In the genomic region with DNA sequence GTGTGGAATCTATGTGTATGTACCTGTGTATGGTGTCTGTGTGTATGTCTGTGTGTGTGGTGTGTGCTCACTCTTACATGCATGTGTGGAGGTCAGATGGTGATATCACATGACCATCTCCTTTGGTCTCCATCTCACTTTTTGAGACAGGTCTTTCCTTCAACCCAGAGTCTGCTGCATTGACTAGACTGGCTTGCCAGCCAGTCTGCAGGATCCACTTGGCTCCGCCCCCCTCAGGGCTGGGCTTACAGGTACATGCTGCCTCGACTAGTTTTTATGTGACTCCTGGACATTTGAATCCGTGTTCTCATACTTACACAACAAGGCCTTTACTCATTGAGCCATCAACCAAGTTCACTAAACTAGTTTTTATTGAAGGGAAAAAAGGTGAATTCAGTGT, we compare ENCODE assay signal across 19 mouse cellular contexts. TPM values are rescaled to one million over a fixed set of nuclear protein-coding genes. Genes with fewer than 3 reads are reported as not detected.
A peak's percentile ranks its signal among the peaks of the same experiment; 100 is the strongest.
DNase-seq lines count a peak whose midpoint lies in the region; ATAC-seq and TF ChIP-seq lines count a peak whose summit lies in the region.
"Had no signal": no experiment of that assay in that cellular context is flagged by ENCODE, and none has a peak within 500 bp of the region (broad histone marks: within the 10 kb centered on the region; RNA-seq: fewer than 3 reads in every experiment).

No protein-coding gene starts in this region.

- TF ChIP-seq EP300 in liver, embryonic 14.5 days (IDR thresholded peaks at IDR 0.05; ENCODE audit: low read depth), result no peak

- H3K9ac ChIP-seq in liver, embryonic 14.5 days (replicated peaks), result no peak overlapping the region
- H3K9ac ChIP-seq: embryonic facial prominence, embryonic 15.5 days; heart, embryonic 15.5 days; hindbrain, embryonic 15.5 days had no signal

- H3K4me1 ChIP-seq in liver, embryonic 14.5 days (replicated peaks; ENCODE audit: control insufficient read depth in 2 of 2, insufficient read depth in 2 of 2, low read length in 1 of 2), result peaks cover 29 to 49% of the 10 kb centered on the region in 2 experiments
- H3K4me1 ChIP-seq: hindbrain, embryonic 15.5 days had no signal

- H3K27me3 ChIP-seq in liver, embryonic 14.5 days (ENCODE audit: control insufficient read depth, insufficient read depth, low read length), result no peaks in the 10 kb centered on the region
- H3K27me3 ChIP-seq: embryonic facial prominence, embryonic 15.5 days; heart, embryonic 15.5 days; hindbrain, embryonic 15.5 days; Patski had no signal

- H3K4me3 ChIP-seq in liver, embryonic 14.5 days (ENCODE audit: insufficient read depth in 1 of 2, low read depth in 2 of 2, low read length in 2 of 2), result no peak overlapping the region
- H3K4me3 ChIP-seq: embryonic facial prominence, embryonic 15.5 days; heart, embryonic 10.5 days; heart, embryonic 15.5 days; hindbrain, embryonic 15.5 days had no signal

- DNase-seq in spleen, adult 12 weeks (ENCODE audit: low spot score), result peak; percentile 10
- no peak for DNase-seq in spleen, postnatal 4 days (ENCODE audit: low spot score in 2 of 2)
- DNase-seq in liver, result peak; percentile 80
- peak in 2 of 3 experiments; percentile 30 to 31 for DNase-seq in liver, embryonic 14.5 days (ENCODE audit: low read depth in 3 of 3, low spot score in 3 of 3)
- DNase-seq in cerebellum, postnatal 14 days, result no peak
- DNase-seq in embryo, embryonic 10 days (ENCODE audit: low spot score), result no peak
- DNase-seq in kidney, postnatal 36 days, result no peak
- DNase-seq: adrenal gland, postnatal 14 days; cerebellum, adult 18-20 months; cerebellum, adult 9-11 months; embryo, embryonic 11 days; gastrocnemius, postnatal 36 days had no signal

- peak overlapping the region; percentile 56 for H3K4me2 ChIP-seq in liver, embryonic 14.5 days (ENCODE audit: low read depth)
- H3K4me2 ChIP-seq: embryonic facial prominence, embryonic 15.5 days; heart, embryonic 15.5 days; hindbrain, embryonic 15.5 days had no signal

- 57% methylated on average over 3 of the region's 3 CpGs for WGBS in liver, embryonic 14.5 days (ENCODE audit: insufficient replicate concordance)

- no peaks in the 10 kb centered on the region for H3K36me3 ChIP-seq in liver, embryonic 14.5 days (replicated peaks; ENCODE audit: control insufficient read depth, insufficient read depth, low read depth)
- H3K36me3 ChIP-seq: embryonic facial prominence, embryonic 15.5 days; heart, embryonic 10.5 days; heart, embryonic 15.5 days; hindbrain, embryonic 15.5 days had no signal

- H3K27ac ChIP-seq in liver, embryonic 14.5 days, result peak overlapping the region; percentile 87; the same call in 1 of the 2 replicates
- H3K27ac ChIP-seq: embryonic facial prominence, embryonic 15.5 days; heart, embryonic 10.5 days; heart, embryonic 15.5 days; hindbrain, embryonic 15.5 days had no signal

- H3K9me3 ChIP-seq in liver, embryonic 14.5 days (ENCODE audit: control insufficient read depth, low read length), result no peaks in the 10 kb centered on the region
- H3K9me3 ChIP-seq: embryonic facial prominence, embryonic 15.5 days; heart, embryonic 10.5 days; heart, embryonic 15.5 days; hindbrain, embryonic 15.5 days had no signal

- no peak for TF ChIP-seq CTCF in liver, embryonic 14.5 days (IDR thresholded peaks at IDR 0.05; ENCODE audit: low read depth)

- ATAC-seq in liver, embryonic 14.5 days (ENCODE audit: insufficient read depth), result no peak
- ATAC-seq: activated CD4-positive, CD25-positive, alpha-beta regulatory T cell, adult 4 months; forebrain, embryonic 14.5 days; Patski had no signal

RNA-seq across cellular contexts. Expression of a gene that starts 6.2 kb away (rescaled TPM):
- polyA plus RNA-seq in liver, embryonic 14.5 days (2012; rRNA removed), result 2.7 and 2.9 TPM in 2 replicates
- 9.2 and 9.9 TPM in 2 replicates for polyA plus RNA-seq in liver, embryonic 14.5 days (2014; fragmentation: Nextera tagmentation; extraction: Ambion mirVana)

Comparison
In these comparisons a context has a peak if more than half of its experiments do, and no peak if none do; other contexts are left out.
1. DNase-seq: peak in spleen, adult 12 weeks (single experiment), liver (single experiment) and liver, embryonic 14.5 days (2 of 3); none in spleen, postnatal 4 days (0 of 2), cerebellum, postnatal 14 days (0 of 2), embryo, embryonic 10 days (single experiment) and kidney, postnatal 36 days (0 of 2).